Mouse (Mus musculus) neural tube, embryonic 15.5 days (tissue): ENCODE results near the gene Chst14. TPM values are rescaled to one million over a fixed set of nuclear protein-coding genes. Genes with fewer than 3 reads are reported as not detected.

Experiments used
- ATAC-seq: fragments of 200-750 bp; cut with Nextera tagmentation; 2 replicates; pipeline ENCODE4 v1.8.0; 2017; ENCODE audit warnings: mild to moderate bottlenecking, moderate TSS enrichment, moderate library complexity; ENCODE audit not compliant: low FRiP score
- H3K27ac ChIP-seq: fragments of 300-500 bp; sonication (generic); replicated peaks from 2 replicates; pipeline ENCODE4 v1.5.1; 2015; ENCODE audit warnings: mild to moderate bottlenecking, inconsistent platforms
- H3K27me3 ChIP-seq: fragments of 300-500 bp; sonication (generic); replicated peaks from 2 replicates; pipeline ENCODE4 v1.6.1; 2015; ENCODE audit warnings: inconsistent platforms
- H3K36me3 ChIP-seq: fragments of 300-500 bp; sonication (generic); 2 replicates; pipeline ENCODE4 v1.6.1; 2015; ENCODE audit warnings: inconsistent platforms
- H3K4me1 ChIP-seq: fragments of 300-500 bp; sonication (generic); 2 replicates; pipeline ENCODE4 v1.6.1; 2015; ENCODE audit warnings: inconsistent platforms
- H3K4me2 ChIP-seq: fragments of 300-500 bp; sonication (generic); 2 replicates; pipeline ENCODE4 v1.6.1; 2015; ENCODE audit warnings: inconsistent platforms, mild to moderate bottlenecking, moderate library complexity
- H3K4me3 ChIP-seq: fragments of 300-500 bp; sonication (generic); replicated peaks from 2 replicates; pipeline ENCODE4 v1.5.1; 2015; ENCODE audit warnings: mild to moderate bottlenecking, inconsistent platforms
- H3K9ac ChIP-seq: fragments of 300-500 bp; sonication (generic); replicated peaks from 2 replicates; pipeline ENCODE4 v1.6.1; 2015; ENCODE audit warnings: mild to moderate bottlenecking, inconsistent platforms
- H3K9me3 ChIP-seq: fragments of 300-500 bp; sonication (generic); replicated peaks from 2 replicates; pipeline ENCODE4 v1.6.1; 2016; ENCODE audit warnings: inconsistent platforms
- WGBS: fragments of 180-500 bp; shearing (Covaris S2); methylation state at CpG from one replicate; pipeline ENCODE4 v1.1.7; 2015; ENCODE audit warnings: mixed read lengths; 5-methylcytosine and 5-hydroxymethylcytosine counted together
- polyA plus RNA-seq: library from polyadenylated mRNA; unstranded; fragments of >200 nt; fragmentation: Nextera tagmentation; extraction: Ambion mirVana; gene quantifications from 2 replicates; pipeline ENCODE4 v1.2.1, GENCODE M21; 2015

Chst14 gene
- polyA plus RNA-seq, 1 experiment from 2014 or later: 6.1 TPM

GRCm38 (mm10) chr2:118907781-118908180, 18.5 kb upstream of the Chst14 start:
- Histone ChIP-seq H3K4me1 (peaks cover 49% of the 10 kb centered on the region), H3K4me2 (no peak overlapping the region), H3K4me3 (no peak overlapping the region), H3K27me3 (no peaks in the 10 kb centered on the region), H3K27ac (no peak overlapping the region), H3K9me3 (no peaks in the 10 kb centered on the region), H3K36me3 (no peaks in the 10 kb centered on the region), H3K9ac (no peak overlapping the region)
- WGBS: 89% methylated on average over 3 of the region's 3 CpGs
- no peak for ATAC-seq

- ATAC-seq: no peak
- WGBS: 76% methylated on average over 1 of the region's 1 CpGs
These were observed 17.1 kb upstream of the Chst14 start for GRCm38 (mm10) chr2:118909151-118909550.

GRCm38 (mm10) chr2:118910605-118911278, 15.6 kb upstream of the Chst14 start:
- peaks cover 46% of the 10 kb centered on the region for H3K4me1 ChIP-seq

More at GRCm38 (mm10) chr2:118909151-118909550, 17.1 kb upstream of the Chst14 start:
- H3K4me3 ChIP-seq: no peak overlapping the region
- H3K4me1 ChIP-seq: peaks cover 49% of the 10 kb centered on the region
- H3K27ac ChIP-seq: no peak overlapping the region
- no peaks in the 10 kb centered on the region for H3K36me3 ChIP-seq
- H3K9ac ChIP-seq: no peak overlapping the region
- H3K9me3 ChIP-seq: no peaks in the 10 kb centered on the region
- H3K4me2 ChIP-seq: no peak overlapping the region
- H3K27me3 ChIP-seq: no peaks in the 10 kb centered on the region

GRCm38 (mm10) chr2:118912706-118913105, 13.6 kb upstream of the Chst14 start:
- Histone ChIP-seq H3K9ac (no peak overlapping the region), H3K4me3 (no peak overlapping the region), H3K27me3 (no peaks in the 10 kb centered on the region), H3K9me3 (no peaks in the 10 kb centered on the region), H3K27ac (no peak overlapping the region), H3K4me2 (no peak overlapping the region), H3K36me3 (peaks cover 12% of the 10 kb centered on the region; the same call in 1 of the 2 replicates), H3K4me1 (peaks cover 38% of the 10 kb centered on the region)
- no peak for ATAC-seq
- 83% methylated on average over 8 of the region's 8 CpGs for WGBS

More at GRCm38 (mm10) chr2:118910605-118911278, 15.6 kb upstream of the Chst14 start:
- Histone ChIP-seq H3K4me2 (no peak overlapping the region), H3K9me3 (no peaks in the 10 kb centered on the region), H3K4me3 (no peak overlapping the region), H3K27me3 (no peaks in the 10 kb centered on the region), H3K27ac (no peak overlapping the region), H3K9ac (no peak overlapping the region), H3K36me3 (no peaks in the 10 kb centered on the region)
- no peak for ATAC-seq
- WGBS: 86% methylated on average over 7 of the region's 7 CpGs

- no peak overlapping the region for H3K4me3 ChIP-seq
- H3K9me3 ChIP-seq: no peaks in the 10 kb centered on the region
- H3K9ac ChIP-seq: no peak overlapping the region
- 65% methylated on average over 11 of the region's 11 CpGs for WGBS
- peaks cover 36% of the 10 kb centered on the region for H3K4me1 ChIP-seq
- no peaks in the 10 kb centered on the region for H3K27me3 ChIP-seq
- peak; percentile 22; the same call in 1 of the 2 replicates for ATAC-seq
- H3K4me2 ChIP-seq: no peak overlapping the region
- H3K36me3 ChIP-seq: peaks cover 14% of the 10 kb centered on the region; the same call in 1 of the 2 replicates
- H3K27ac ChIP-seq: no peak overlapping the region
These were observed 12.6 kb upstream of the Chst14 start for GRCm38 (mm10) chr2:118913551-118914276.

- H3K36me3 ChIP-seq: peaks cover 19% of the 10 kb centered on the region
- H3K27me3 ChIP-seq: no peaks in the 10 kb centered on the region
- H3K9ac ChIP-seq: no peak overlapping the region
- 34% methylated on average over 8 of the region's 8 CpGs for WGBS
- no peak overlapping the region for H3K4me2 ChIP-seq
- no peaks in the 10 kb centered on the region for H3K9me3 ChIP-seq
- no peak overlapping the region for H3K27ac ChIP-seq
- H3K4me3 ChIP-seq: no peak overlapping the region
- H3K4me1 ChIP-seq: peaks cover 35% of the 10 kb centered on the region
- no peak for ATAC-seq
These were observed 11.6 kb upstream of the Chst14 start for GRCm38 (mm10) chr2:118914685-118915084.

GRCm38 (mm10) chr2:118916436-118916835, 9.9 kb upstream of the Chst14 start:
- H3K9ac ChIP-seq: no peak overlapping the region
- no peaks in the 10 kb centered on the region for H3K9me3 ChIP-seq
- no peaks in the 10 kb centered on the region for H3K27me3 ChIP-seq
- WGBS: 93% methylated on average over 17 of the region's 17 CpGs
- H3K27ac ChIP-seq: no peak overlapping the region
- no peak overlapping the region for H3K4me2 ChIP-seq
- H3K36me3 ChIP-seq: peaks cover 30% of the 10 kb centered on the region
- no peak overlapping the region for H3K4me3 ChIP-seq
- ATAC-seq: no peak
- peaks cover 30% of the 10 kb centered on the region for H3K4me1 ChIP-seq

GRCm38 (mm10) chr2:118918543-118918942, 7.8 kb upstream of the Chst14 start:
- H3K9ac ChIP-seq: no peak overlapping the region
- H3K27ac ChIP-seq: no peak overlapping the region
- H3K4me2 ChIP-seq: no peak overlapping the region
- H3K27me3 ChIP-seq: no peaks in the 10 kb centered on the region
- peaks cover 49% of the 10 kb centered on the region for H3K36me3 ChIP-seq
- 62% methylated on average over 1 of the region's 1 CpGs for WGBS
- no peak overlapping the region for H3K4me3 ChIP-seq
- H3K4me1 ChIP-seq: peaks cover 19% of the 10 kb centered on the region
- ATAC-seq: no peak
- H3K9me3 ChIP-seq: no peaks in the 10 kb centered on the region

GRCm38 (mm10) chr2:118920428-118920827, 5.9 kb upstream of the Chst14 start:
- H3K9ac ChIP-seq: no peak overlapping the region
- no peaks in the 10 kb centered on the region for H3K27me3 ChIP-seq
- peaks cover 50% of the 10 kb centered on the region for H3K36me3 ChIP-seq
- 72% methylated on average over 3 of the region's 3 CpGs for WGBS
- no peak for ATAC-seq
- no peak overlapping the region for H3K27ac ChIP-seq
- H3K4me2 ChIP-seq: no peak overlapping the region
- H3K4me1 ChIP-seq: peaks cover under 1% of the 10 kb centered on the region; the same call in 1 of the 2 replicates
- no peak overlapping the region for H3K4me3 ChIP-seq
- H3K9me3 ChIP-seq: no peaks in the 10 kb centered on the region

- peak; percentile 40 for ATAC-seq
- peaks cover 25% of the 10 kb centered on the region for H3K36me3 ChIP-seq
- 0% methylated on average over 6 of the region's 6 CpGs for WGBS
These were observed 344 bp upstream of the Chst14 start for GRCm38 (mm10) chr2:118925952-118926351.

GRCm38 (mm10) chr2:118926998-118927739, 873 bp downstream of the Chst14 start:
- Histone ChIP-seq H3K36me3 (peaks cover 14% of the 10 kb centered on the region), H3K27ac (no peak overlapping the region), H3K4me3 (peak overlapping the region; percentile 57), H3K4me2 (peak overlapping the region; percentile 85), H3K9ac (peak overlapping the region; percentile 68), H3K4me1 (peaks cover 19% of the 10 kb centered on the region), H3K27me3 (no peaks in the 10 kb centered on the region), H3K9me3 (no peaks in the 10 kb centered on the region)
- no peak; the same call in 1 of the 2 replicates for ATAC-seq
- WGBS: 38% methylated on average over 31 of the region's 31 CpGs

More at GRCm38 (mm10) chr2:118925952-118926351, 344 bp upstream of the Chst14 start:
- Histone ChIP-seq H3K27me3 (no peaks in the 10 kb centered on the region), H3K9me3 (no peaks in the 10 kb centered on the region), H3K4me1 (peaks cover 19% of the 10 kb centered on the region), H3K4me3 (peak overlapping the region; percentile 57), H3K27ac (no peak overlapping the region; the same call in 1 of the 2 replicates), H3K9ac (peak overlapping the region; percentile 68; the same call in 1 of the 2 replicates), H3K4me2 (peak overlapping the region; percentile 85)
